Mouse (Mus musculus) left cerebral cortex, postnatal 10 days (tissue): ENCODE measurements at regions not wholly inside any gene's neighbourhood (a gene's known extent, or its start where the extent isn't known, plus 50 kb on each side); places are given as distances from the start of the nearest gene placed in this dataset.

Experiments
- DNase-seq, 2 experiments: peaks; one replicate each; pipeline ENCODE4 v3.0.0; 2021 to 2022; ENCODE audit warnings: low spot score in 2 of 2, mixed read lengths in 1 of 2; ENCODE audit errors: extremely low spot score in 1 of 2
- intact Hi-C: fragments of 180-260 bp; cut with DNase I; formaldehyde crosslinking; loops from one replicate; pipeline ENCODE4 v1.15.1; 2025

- intact Hi-C loops: no loop called here
- no peak for DNase-seq
Measured at GRCm38 (mm10) chr15:62456020-62456419, 1389.0 kb downstream of the Gsdmc2 start.

DNA sequence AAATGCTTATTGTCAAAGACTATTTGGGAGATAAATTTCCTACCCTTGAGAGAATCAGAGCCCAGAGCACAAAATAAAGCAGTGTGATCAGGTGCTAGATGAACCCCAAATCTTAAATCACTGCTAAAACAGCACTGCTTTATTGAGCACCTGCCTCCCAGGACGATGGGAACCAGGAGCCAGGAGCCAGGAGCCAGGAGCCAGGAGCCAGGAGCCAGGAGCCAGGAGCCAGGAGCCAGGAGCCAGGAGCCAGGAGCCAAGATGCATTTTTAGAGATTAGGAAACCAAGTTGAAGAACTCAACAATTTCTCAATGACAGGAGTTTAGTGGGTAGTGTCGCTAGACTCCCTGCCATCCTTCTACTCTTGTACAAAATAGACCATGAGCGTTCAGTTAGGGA lies 1396.9 kb downstream of the Gsdmc2 start:
- DNase-seq: no peak
- intact Hi-C loops: no loop called here

DNA sequence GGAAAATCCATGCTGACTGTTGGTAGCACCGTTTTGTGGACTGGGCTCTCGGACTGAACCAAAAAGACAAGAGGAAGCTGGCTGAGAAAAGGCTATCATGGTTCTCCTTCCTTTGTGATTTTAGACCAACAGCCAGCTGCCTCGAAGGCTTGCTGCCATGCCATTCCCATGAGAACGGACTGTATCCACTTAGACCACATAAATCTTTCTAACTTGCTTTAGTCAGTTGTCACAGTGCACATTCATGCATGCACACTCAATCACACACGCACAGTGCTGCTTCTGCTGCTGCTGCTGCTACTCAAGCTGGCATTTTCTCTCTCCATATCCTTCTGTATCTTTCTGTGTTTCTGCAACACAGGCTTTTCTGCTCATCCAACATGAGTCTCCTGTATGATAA lies 1405.8 kb downstream of the Gsdmc2 start:
- DNase-seq: no peak
- intact Hi-C loops: no loop called here

DNA sequence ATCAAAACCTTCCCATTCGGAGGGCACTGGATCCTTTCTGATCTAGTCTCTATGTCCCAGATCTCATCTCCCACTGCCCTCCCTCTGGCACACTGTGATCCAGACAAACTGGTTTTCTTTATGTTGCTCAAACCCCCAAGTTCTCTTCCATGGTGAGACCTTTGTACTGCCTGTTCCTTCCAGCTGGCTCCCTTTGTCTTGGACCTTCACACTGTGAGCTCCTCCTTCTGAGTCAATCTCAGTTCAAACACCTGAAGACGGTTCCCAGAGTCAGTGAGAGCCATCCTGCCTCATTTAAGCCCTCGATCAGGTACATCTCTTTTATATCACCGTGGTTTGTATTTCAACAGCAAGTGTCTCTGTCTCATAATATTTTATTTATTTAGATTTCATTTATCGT lies 1408.3 kb downstream of the Gsdmc2 start:
- no peak for DNase-seq
- intact Hi-C loops: no loop called here

DNA sequence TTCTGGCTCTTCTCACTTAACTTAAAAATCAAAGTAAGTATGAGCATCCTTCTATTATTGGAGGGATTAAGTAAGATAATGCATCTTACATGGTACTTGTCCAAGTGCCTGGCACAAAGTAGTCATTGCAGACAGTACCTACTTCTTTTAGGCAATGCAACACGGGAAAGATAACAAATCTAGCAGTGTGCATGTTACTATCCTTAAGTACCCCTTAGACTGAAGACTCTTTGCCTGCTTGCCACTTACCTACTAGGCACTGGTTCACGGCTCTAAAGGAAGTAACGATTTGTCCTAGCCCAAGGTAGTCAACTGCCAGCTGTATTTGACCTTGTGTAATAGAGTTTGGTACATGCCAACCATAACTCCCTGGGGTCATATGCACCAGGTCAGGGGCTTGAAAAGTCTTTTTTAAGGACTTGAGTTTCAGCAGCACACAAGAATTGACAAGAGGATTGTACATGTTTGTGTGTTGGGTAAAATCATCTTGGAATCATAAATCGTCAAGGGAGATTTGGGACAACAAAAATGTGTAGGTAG lies 1409.8 kb downstream of the Gsdmc2 start:
- intact Hi-C loops: no loop called here
- DNase-seq: no peak

GRCm38 (mm10) chr15:62432742-62433245 lies 1412.2 kb downstream of the Gsdmc2 start:
- no peak for DNase-seq
- intact Hi-C loops: no loop called here

DNA sequence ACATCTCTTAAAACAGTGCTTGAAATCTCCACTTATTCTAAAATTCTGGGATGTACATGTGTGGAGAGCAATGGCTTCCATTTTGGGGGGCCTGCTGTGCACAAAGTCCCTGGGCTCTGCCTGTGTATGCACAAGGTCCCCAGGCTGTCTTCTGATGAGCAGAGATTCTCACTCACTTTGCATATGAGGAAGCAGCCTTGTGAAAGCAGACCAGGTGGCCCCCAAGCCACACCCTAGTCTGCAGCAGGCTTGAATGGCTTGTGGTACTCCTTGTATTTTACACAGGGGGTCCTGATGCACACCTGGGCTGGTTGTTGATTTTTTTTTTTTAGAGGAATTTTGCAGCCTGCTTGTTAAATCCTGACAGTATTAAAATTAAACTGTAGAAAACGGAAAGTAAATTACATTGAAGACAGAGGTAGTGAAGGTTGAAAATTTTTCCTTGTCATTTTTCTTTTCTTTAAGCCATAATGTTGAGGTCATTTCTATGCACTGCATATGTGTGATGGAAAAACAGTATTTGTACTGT lies 1413.8 kb downstream of the Gsdmc2 start:
- no peak for DNase-seq
- intact Hi-C loops: no loop called here

DNA sequence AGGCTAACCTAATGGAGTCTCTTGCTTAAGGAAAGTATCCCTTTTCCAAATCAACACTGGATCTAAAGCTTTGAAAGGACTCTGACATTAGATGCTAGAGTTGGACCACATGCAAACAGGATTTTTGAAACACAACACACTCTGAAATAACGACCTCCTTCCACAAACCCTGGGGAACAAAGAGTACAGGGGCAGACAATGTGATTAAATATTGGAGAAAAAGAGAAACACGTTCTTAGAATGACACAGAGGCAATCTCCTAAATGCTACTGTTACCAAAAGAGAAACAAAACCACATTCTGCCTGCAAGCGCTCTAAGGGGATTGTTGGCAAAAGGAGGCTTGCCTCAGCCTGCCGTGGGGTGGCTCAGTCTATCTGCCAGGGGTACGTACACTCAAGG lies 1422.0 kb downstream of the Gsdmc2 start:
- intact Hi-C loops: no loop called here
- DNase-seq: no peak

DNA sequence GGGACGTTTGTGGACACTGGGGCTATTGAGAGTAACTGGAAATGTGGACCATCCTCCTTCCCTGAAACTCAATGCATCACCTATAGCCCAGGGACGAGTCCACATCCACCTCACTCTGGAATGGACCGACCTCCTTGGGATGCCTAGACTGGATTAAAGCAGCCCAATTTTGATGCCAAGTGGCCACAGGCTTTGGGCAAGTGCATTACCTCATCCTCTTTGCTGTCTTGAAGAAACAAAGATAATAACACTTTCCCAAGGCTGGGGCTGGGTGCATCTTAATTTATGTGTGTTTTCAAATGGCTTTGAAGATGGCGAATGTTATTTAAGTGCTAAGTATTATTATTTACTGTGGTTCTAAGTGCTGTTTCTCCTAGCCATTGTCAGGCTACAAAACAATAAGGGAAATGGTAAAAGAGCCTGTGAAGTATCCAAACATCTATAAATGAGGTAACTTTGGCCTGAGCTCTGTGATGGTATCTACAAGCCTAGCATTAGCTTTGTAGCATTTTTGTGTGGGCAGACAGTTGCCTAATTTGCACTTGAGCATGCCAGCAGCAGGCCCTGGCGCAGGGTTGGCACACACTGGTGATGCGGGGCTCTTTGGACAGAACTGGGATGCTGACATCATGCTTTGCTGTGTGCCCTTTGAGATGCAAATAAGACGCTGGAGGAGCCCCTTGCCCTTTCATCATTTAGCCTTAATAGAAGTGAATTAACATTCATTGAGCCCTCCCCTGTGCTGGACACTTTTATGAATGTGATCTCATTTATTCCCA lies 1423.7 kb downstream of the Gsdmc2 start:
- intact Hi-C loops: no loop called here
- DNase-seq: peak; percentile 7 to 13

DNA sequence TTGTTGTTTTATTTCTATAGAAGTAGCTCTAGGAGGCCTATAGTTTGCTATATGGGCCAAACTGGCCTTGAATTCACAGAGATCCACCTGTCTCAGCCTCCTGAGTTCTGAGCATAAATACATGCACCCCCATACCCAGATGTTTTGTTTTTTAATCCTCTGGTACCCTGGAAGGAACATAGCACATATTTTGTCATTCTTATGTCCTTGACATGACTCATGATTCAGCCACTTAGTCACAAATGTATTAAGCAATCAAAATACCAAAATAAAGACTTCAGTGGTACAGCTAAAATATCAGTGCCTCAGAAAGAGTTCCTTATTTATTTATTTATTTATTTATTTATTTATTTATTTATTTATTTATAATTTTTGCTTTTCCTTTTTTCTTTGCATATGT lies 1428.3 kb downstream of the Gsdmc2 start:
- intact Hi-C loops: no loop called here
- DNase-seq: no peak

DNA sequence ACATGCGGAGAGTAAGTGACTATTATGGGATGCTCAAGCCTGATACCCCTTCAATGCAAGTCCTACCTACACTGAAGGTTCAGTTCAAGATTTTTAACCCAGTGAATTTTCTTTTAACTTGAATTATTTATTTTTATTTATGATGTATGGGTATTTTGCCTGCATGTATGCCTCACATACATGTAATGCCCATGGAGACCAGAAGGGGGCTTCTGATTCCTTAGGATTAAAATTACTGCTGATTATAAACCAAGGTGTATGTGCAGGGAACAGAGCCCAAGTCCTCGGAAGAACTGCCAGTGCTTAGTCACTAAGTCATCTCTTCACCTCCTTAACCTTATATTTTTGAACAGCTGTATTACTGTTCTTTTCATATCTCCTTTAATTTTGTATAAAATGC lies 1431.3 kb downstream of the Gsdmc2 start:
- intact Hi-C loops: no loop called here
- no peak for DNase-seq

- DNase-seq: no peak
- intact Hi-C loops: no loop called here
Measured at GRCm38 (mm10) chr15:62402142-62402541, 1442.8 kb downstream of the Gsdmc2 start.

- intact Hi-C loops: no loop called here
- DNase-seq: no peak
Measured at GRCm38 (mm10) chr15:62400984-62401609, 1443.9 kb downstream of the Gsdmc2 start.

- DNase-seq: no peak
- intact Hi-C loops: no loop called here
Measured at GRCm38 (mm10) chr15:62399381-62399780, 1445.6 kb downstream of the Gsdmc2 start.

DNA sequence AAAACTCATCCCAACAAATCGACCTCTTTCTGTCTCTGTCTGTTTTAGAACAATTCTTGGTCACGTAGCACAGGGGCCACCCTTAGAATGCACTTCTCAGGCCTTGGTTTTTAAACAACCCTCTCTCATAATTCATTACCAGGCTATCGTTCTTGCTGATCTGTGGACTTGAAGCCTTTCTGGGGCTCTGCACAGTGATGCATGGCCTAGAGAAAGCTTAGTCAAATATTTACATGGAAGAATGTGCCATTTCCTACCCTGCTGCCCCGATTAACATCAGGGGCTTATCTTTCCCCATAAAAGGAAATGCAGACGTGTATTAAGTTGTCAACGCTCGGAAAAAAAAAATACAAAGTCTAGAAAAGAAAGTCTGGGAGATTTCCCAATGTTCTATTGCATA lies 1448.0 kb downstream of the Gsdmc2 start:
- no peak for DNase-seq
- intact Hi-C loops: no loop called here

DNA sequence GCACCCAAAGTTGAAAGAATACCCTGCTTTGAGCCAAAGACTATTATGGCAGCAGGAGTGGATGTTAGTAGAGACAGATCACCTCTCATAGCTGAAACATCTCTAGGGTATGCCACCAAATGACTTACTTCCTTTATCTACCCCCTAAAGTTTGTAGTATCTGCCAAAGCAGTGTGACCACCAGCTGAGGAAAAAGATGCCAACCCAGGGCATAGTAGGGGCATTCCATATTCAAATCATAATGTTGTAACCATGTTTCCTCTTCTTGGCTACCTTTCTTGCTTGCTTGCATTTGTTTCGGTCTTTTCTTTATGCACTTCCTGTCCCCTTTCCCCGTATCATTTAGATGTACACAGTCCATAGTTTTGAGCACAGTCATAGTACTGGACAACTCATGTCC lies 1449.6 kb downstream of the Gsdmc2 start:
- intact Hi-C loops: no loop called here
- DNase-seq: no peak

GRCm38 (mm10) chr15:62393416-62393815 lies 1451.6 kb downstream of the Gsdmc2 start:
- intact Hi-C loops: no loop called here
- no peak for DNase-seq

GRCm38 (mm10) chr15:62392839-62393238 lies 1452.1 kb downstream of the Gsdmc2 start:
- intact Hi-C loops: no loop called here
- no peak for DNase-seq

GRCm38 (mm10) chr15:62392381-62392780 lies 1452.6 kb downstream of the Gsdmc2 start:
- no peak for DNase-seq
- intact Hi-C loops: no loop called here
